Mouse (Mus musculus) thymus, adult 2 months (tissue): ENCODE data around the gene Hist1h3f.

Source experiments
- CTCF ChIP-seq: fragments of 200-500 bp; IDR thresholded peaks from 2 replicates; pipeline ENCODE4 v1.5.1; 2012; ENCODE audit warnings: mild to moderate bottlenecking, control low read depth, low read length, moderate library complexity, borderline replicate concordance; ENCODE audit not compliant: control insufficient read depth, poor library complexity, insufficient read depth; ENCODE audit errors: extremely low read depth
- POLR2A ChIP-seq: fragments of 200-500 bp; IDR thresholded peaks from 2 replicates; pipeline ENCODE4 v1.6.1; 2012; ENCODE audit warnings: mild to moderate bottlenecking, low read length, control low read depth, moderate library complexity; ENCODE audit not compliant: control insufficient read depth, poor library complexity, insufficient read depth; ENCODE audit errors: extremely low read depth

GRCm38 (mm10) chr13:23577835-23578234 is 34.0 kb downstream of the Hist1h3f start:
- TF ChIP-seq CTCF (no peak), POLR2A (no peak)
